Mouse (Mus musculus) limb, embryonic 11.5 days (tissue): ENCODE measurements around the gene Pcsk4. TPM values are rescaled to one million over a fixed set of nuclear protein-coding genes. Genes with fewer than 3 reads are reported as not detected.

Experiments used
- ATAC-seq: fragments of 200-750 bp; cut with Nextera tagmentation; 2 replicates; pipeline ENCODE4 v1.8.0; 2017; ENCODE audit warnings: low read depth; ENCODE audit not compliant: insufficient number of reproducible peaks, low FRiP score, low TSS enrichment
- DNase-seq: peaks from one replicate; pipeline ENCODE4 v3.0.0-alpha.2; 2015; ENCODE audit warnings: low spot score
- H3K27ac ChIP-seq: fragments of 300-500 bp; sonication (generic); replicated peaks from 2 replicates; pipeline ENCODE4 v1.5.1; 2014; ENCODE audit warnings: low read depth, mild to moderate bottlenecking, low read length
- H3K27me3 ChIP-seq: fragments of 300-500 bp; sonication (generic); 2 replicates; pipeline ENCODE4 v1.6.1; 2014; ENCODE audit warnings: mild to moderate bottlenecking, low read length, mixed read lengths; ENCODE audit not compliant: control insufficient read depth, insufficient read depth
- H3K36me3 ChIP-seq: fragments of 300-500 bp; sonication (generic); 2 replicates; pipeline ENCODE4 v1.6.1; 2014; ENCODE audit warnings: mild to moderate bottlenecking, low read length, moderate library complexity, mixed read lengths; ENCODE audit not compliant: control insufficient read depth, insufficient read depth
- H3K4me1 ChIP-seq: fragments of 300-500 bp; sonication (generic); 2 replicates; pipeline ENCODE4 v1.6.1; 2014; ENCODE audit warnings: low read length, mixed read lengths; ENCODE audit not compliant: control insufficient read depth, insufficient read depth
- H3K4me2 ChIP-seq: fragments of 300-500 bp; sonication (generic); 2 replicates; pipeline ENCODE4 v1.6.1; 2014; ENCODE audit warnings: low read depth, mild to moderate bottlenecking, moderate library complexity; ENCODE audit not compliant: severe bottlenecking
- H3K4me3 ChIP-seq: fragments of 300-500 bp; sonication (generic); 2 replicates; pipeline ENCODE4 v1.5.1; 2014; ENCODE audit warnings: low read depth, low read length
- H3K9ac ChIP-seq: fragments of 300-500 bp; sonication (generic); 2 replicates; pipeline ENCODE4 v1.6.1; 2014; ENCODE audit warnings: mild to moderate bottlenecking, low read length
- H3K9me3 ChIP-seq: fragments of 300-500 bp; sonication (generic); 2 replicates; pipeline ENCODE4 v1.6.1; 2016; ENCODE audit warnings: low read length; ENCODE audit not compliant: control insufficient read depth
- WGBS: fragments of 180-500 bp; shearing (Covaris S2); extraction: QIAGEN DNeasy Blood & Tissue Kit; methylation state at CpG from one replicate; pipeline ENCODE4 v1.1.7; 2014; 5-methylcytosine and 5-hydroxymethylcytosine counted together
- polyA plus RNA-seq: library from polyadenylated mRNA; unstranded; fragments of >200 nt; fragmentation: Nextera tagmentation; extraction: Ambion mirVana; gene quantifications from 2 replicates; pipeline ENCODE4 v1.2.1, GENCODE M21; 2014

Pcsk4 gene
- polyA plus RNA-seq, 1 experiment from 2014 or later = 4.4 TPM

GRCm38 (mm10) chr10:80339941-80340750 is 10.8 kb upstream of the Pcsk4 start:
- 23% methylated on average over 19 of the region's 19 CpGs for WGBS
- H3K4me2 ChIP-seq = no peak overlapping the region

GRCm38 (mm10) chr10:80336263-80336662 is 7.0 kb upstream of the Pcsk4 start:
- Histone ChIP-seq H3K4me3 (no peak overlapping the region), H3K27me3 (peaks cover 12% of the 10 kb centered on the region), H3K9me3 (no peaks in the 10 kb centered on the region), H3K9ac (no peak overlapping the region), H3K27ac (no peak overlapping the region), H3K36me3 (no peaks in the 10 kb centered on the region), H3K4me1 (no peaks in the 10 kb centered on the region), H3K4me2 (no peak overlapping the region)
- WGBS = 79% methylated on average over 12 of the region's 12 CpGs
- ATAC-seq (no peak), DNase-seq (no peak)

More at GRCm38 (mm10) chr10:80339941-80340750, 10.8 kb upstream of the Pcsk4 start:
- H3K27me3 ChIP-seq = peaks cover 51% of the 10 kb centered on the region
- no peak overlapping the region for H3K27ac ChIP-seq
- DNase-seq (peak; percentile 92), ATAC-seq (no peak)
- no peaks in the 10 kb centered on the region for H3K36me3 ChIP-seq
- H3K4me1 ChIP-seq = peaks cover 7% of the 10 kb centered on the region
- H3K4me3 ChIP-seq = no peak overlapping the region
- no peaks in the 10 kb centered on the region for H3K9me3 ChIP-seq
- H3K9ac ChIP-seq = no peak overlapping the region

- Histone ChIP-seq H3K9me3 (no peaks in the 10 kb centered on the region), H3K9ac (no peak overlapping the region), H3K36me3 (no peaks in the 10 kb centered on the region), H3K27me3 (peaks cover 3% of the 10 kb centered on the region; the same call in 1 of the 2 replicates), H3K4me1 (peaks cover 13% of the 10 kb centered on the region), H3K27ac (no peak overlapping the region), H3K4me3 (no peak overlapping the region), H3K4me2 (no peak overlapping the region; the same call in 1 of the 2 replicates)
- DNase-seq (no peak), ATAC-seq (no peak)
- 81% methylated on average over 5 of the region's 5 CpGs for WGBS
Measured at GRCm38 (mm10) chr10:80332525-80332989, 3.3 kb upstream of the Pcsk4 start.

- DNase-seq = no peak
- H3K27me3 ChIP-seq = peaks cover 3% of the 10 kb centered on the region; the same call in 1 of the 2 replicates
- peaks cover 13% of the 10 kb centered on the region for H3K4me1 ChIP-seq
- H3K4me2 ChIP-seq = no peak overlapping the region; the same call in 1 of the 2 replicates
- no peak for ATAC-seq
- H3K9me3 ChIP-seq = no peaks in the 10 kb centered on the region
- no peak overlapping the region for H3K4me3 ChIP-seq
- WGBS = 53% methylated on average over 10 of the region's 10 CpGs
- no peak overlapping the region for H3K9ac ChIP-seq
- no peak overlapping the region for H3K27ac ChIP-seq
- H3K36me3 ChIP-seq = no peaks in the 10 kb centered on the region
Measured at GRCm38 (mm10) chr10:80331636-80332524, 2.6 kb upstream of the Pcsk4 start.

- H3K27me3 ChIP-seq = peaks cover 3% of the 10 kb centered on the region; the same call in 1 of the 2 replicates
- no peak overlapping the region; the same call in 1 of the 2 replicates for H3K4me3 ChIP-seq
- DNase-seq (no peak), ATAC-seq (no peak)
- no peaks in the 10 kb centered on the region for H3K9me3 ChIP-seq
- 0 out of 2 replicates have a peak overlapping the region, but pooled peaks have one; percentile 50 for H3K9ac ChIP-seq
- 77% methylated on average over 2 of the region's 2 CpGs for WGBS
- H3K4me2 ChIP-seq = no peak overlapping the region; the same call in 1 of the 2 replicates
- H3K4me1 ChIP-seq = peaks cover 13% of the 10 kb centered on the region
- no peak overlapping the region for H3K27ac ChIP-seq
- H3K36me3 ChIP-seq = no peaks in the 10 kb centered on the region
Measured at GRCm38 (mm10) chr10:80330888-80331287, 1.6 kb upstream of the Pcsk4 start.

GRCm38 (mm10) chr10:80330084-80330483 is 786 bp upstream of the Pcsk4 start:
- no peaks in the 10 kb centered on the region for H3K9me3 ChIP-seq
- WGBS = 1% methylated on average over 39 of the region's 41 CpGs
- no peak for DNase-seq
- H3K9ac ChIP-seq = peak overlapping the region; percentile 50; the same call in 1 of the 2 replicates
- no peaks in the 10 kb centered on the region for H3K36me3 ChIP-seq
- H3K4me2 ChIP-seq = peak overlapping the region; percentile 88
- peaks cover 3% of the 10 kb centered on the region; the same call in 1 of the 2 replicates for H3K27me3 ChIP-seq
- H3K4me1 ChIP-seq = peaks cover 13% of the 10 kb centered on the region
- peak overlapping the region; percentile 42 for H3K4me3 ChIP-seq
- no peak overlapping the region for H3K27ac ChIP-seq
- ATAC-seq = no peak

GRCm38 (mm10) chr10:80325045-80325444 is 4.3 kb downstream of the Pcsk4 start:
- 81% methylated on average over 21 of the region's 21 CpGs for WGBS

More at GRCm38 (mm10) chr10:80325045-80325444, 4.3 kb downstream of the Pcsk4 start:
- H3K4me2 ChIP-seq = no peak overlapping the region
- H3K36me3 ChIP-seq = no peaks in the 10 kb centered on the region
- no peaks in the 10 kb centered on the region; the same call in 1 of the 2 replicates for H3K27me3 ChIP-seq
- no peaks in the 10 kb centered on the region for H3K9me3 ChIP-seq
- peaks cover 14% of the 10 kb centered on the region for H3K4me1 ChIP-seq
- no peak for DNase-seq
- no peak overlapping the region for H3K9ac ChIP-seq
- H3K4me3 ChIP-seq = no peak overlapping the region
- H3K27ac ChIP-seq = no peak overlapping the region
- no peak for ATAC-seq
